Mouse (Mus musculus): ENCODE results near the gene Slc17a9.

GRCm38 (mm10) chr2:180758513-180759263 lies 33.6 kb downstream of the Slc17a9 start:
- no peak for TF ChIP-seq CTCF (IDR thresholded peaks at IDR 0.05; ENCODE audit: low read depth)
- TF ChIP-seq EP300 (IDR thresholded peaks at IDR 0.05; ENCODE audit: low read depth) = no peak

All from liver, postnatal 0 days (tissue).